Mouse (Mus musculus): Measurements from ENCODE around the gene Artn. TPM values are rescaled to one million over a fixed set of nuclear protein-coding genes. Genes with fewer than 3 reads are reported as not detected.

The Artn gene
- polyA plus RNA-seq, 1 experiment from 2014 or later = 3.8 TPM

GRCm38 (mm10) chr4:117904761-117905160, 24.8 kb downstream of the Artn start:
- H3K36me3 ChIP-seq (ENCODE audit: control insufficient read depth, insufficient read depth, low read length) = peaks cover 32% of the 10 kb centered on the region
- no peak overlapping the region for H3K9ac ChIP-seq (ENCODE audit: low read length)
- no peak overlapping the region for H3K27ac ChIP-seq (replicated peaks)
- WGBS = 85% methylated on average over 8 of the region's 8 CpGs
- H3K4me1 ChIP-seq (replicated peaks; ENCODE audit: control insufficient read depth, insufficient read depth) = no peaks in the 10 kb centered on the region
- H3K4me3 ChIP-seq (ENCODE audit: low read depth, low read length) = no peak overlapping the region
- no peaks in the 10 kb centered on the region for H3K27me3 ChIP-seq (ENCODE audit: control insufficient read depth, insufficient read depth, low read length)
- DNase-seq (ENCODE audit: low spot score) (no peak), ATAC-seq (ENCODE audit: low FRiP score, low TSS enrichment) (no peak)
- TF ChIP-seq EP300 (optimal IDR thresholded peaks at IDR 0.05) (no peak), CTCF (IDR thresholded peaks at IDR 0.05; ENCODE audit: low read depth) (no peak)
- H3K9me3 ChIP-seq (ENCODE audit: control insufficient read depth, low read length) = no peaks in the 10 kb centered on the region
- H3K4me2 ChIP-seq (replicated peaks; ENCODE audit: low read depth) = no peak overlapping the region

GRCm38 (mm10) chr4:117904094-117904493, 25.5 kb downstream of the Artn start:
- Histone ChIP-seq H3K27me3 (ENCODE audit: control insufficient read depth, insufficient read depth, low read length) (no peaks in the 10 kb centered on the region), H3K9ac (ENCODE audit: low read length) (no peak overlapping the region), H3K4me1 (replicated peaks; ENCODE audit: control insufficient read depth, insufficient read depth) (no peaks in the 10 kb centered on the region), H3K4me2 (replicated peaks; ENCODE audit: low read depth) (no peak overlapping the region), H3K4me3 (ENCODE audit: low read depth, low read length) (no peak overlapping the region), H3K36me3 (ENCODE audit: control insufficient read depth, insufficient read depth, low read length) (peaks cover 38% of the 10 kb centered on the region), H3K27ac (replicated peaks) (no peak overlapping the region), H3K9me3 (ENCODE audit: control insufficient read depth, low read length) (no peaks in the 10 kb centered on the region)
- TF ChIP-seq CTCF (IDR thresholded peaks at IDR 0.05; ENCODE audit: low read depth) = no peak
- TF ChIP-seq EP300 (optimal IDR thresholded peaks at IDR 0.05) = no peak
- ATAC-seq (ENCODE audit: low FRiP score, low TSS enrichment) (no peak), DNase-seq (ENCODE audit: low spot score) (no peak)
- WGBS = 72% methylated on average over 10 of the region's 10 CpGs

GRCm38 (mm10) chr4:117898111-117898510, 31.5 kb downstream of the Artn start:
- no peaks in the 10 kb centered on the region for H3K4me1 ChIP-seq (replicated peaks; ENCODE audit: control insufficient read depth, insufficient read depth)
- H3K27me3 ChIP-seq (ENCODE audit: control insufficient read depth, insufficient read depth, low read length) = no peaks in the 10 kb centered on the region
- no peak overlapping the region for H3K9ac ChIP-seq (ENCODE audit: low read length)
- ATAC-seq (ENCODE audit: low FRiP score, low TSS enrichment) = no peak
- no peak for DNase-seq (ENCODE audit: low spot score)
- WGBS = 71% methylated on average over 3 of the region's 3 CpGs
- no peak overlapping the region for H3K27ac ChIP-seq (replicated peaks)
- H3K4me2 ChIP-seq (replicated peaks; ENCODE audit: low read depth) = no peak overlapping the region
- peaks cover 31% of the 10 kb centered on the region for H3K36me3 ChIP-seq (ENCODE audit: control insufficient read depth, insufficient read depth, low read length)
- TF ChIP-seq CTCF (IDR thresholded peaks at IDR 0.05; ENCODE audit: low read depth) (no peak), EP300 (optimal IDR thresholded peaks at IDR 0.05) (no peak)
- no peaks in the 10 kb centered on the region for H3K9me3 ChIP-seq (ENCODE audit: control insufficient read depth, low read length)
- H3K4me3 ChIP-seq (ENCODE audit: low read depth, low read length) = no peak overlapping the region

- H3K4me3 ChIP-seq (ENCODE audit: low read depth, low read length) = no peak overlapping the region
- TF ChIP-seq EP300 (optimal IDR thresholded peaks at IDR 0.05) = no peak
- TF ChIP-seq CTCF (IDR thresholded peaks at IDR 0.05; ENCODE audit: low read depth) = no peak
- H3K27me3 ChIP-seq (ENCODE audit: control insufficient read depth, insufficient read depth, low read length) = no peaks in the 10 kb centered on the region
- DNase-seq (ENCODE audit: low spot score) (no peak), ATAC-seq (ENCODE audit: low FRiP score, low TSS enrichment) (no peak)
- no peak overlapping the region for H3K27ac ChIP-seq (replicated peaks)
- H3K4me1 ChIP-seq (replicated peaks; ENCODE audit: control insufficient read depth, insufficient read depth) = peaks cover 2% of the 10 kb centered on the region; the same call in 1 of the 2 replicates
- H3K4me2 ChIP-seq (replicated peaks; ENCODE audit: low read depth) = no peak overlapping the region
- 91% methylated on average over 6 of the region's 6 CpGs for WGBS
- H3K9ac ChIP-seq (ENCODE audit: low read length) = no peak overlapping the region; the same call in 1 of the 2 replicates
- no peaks in the 10 kb centered on the region for H3K9me3 ChIP-seq (ENCODE audit: control insufficient read depth, low read length)
- peaks cover 20% of the 10 kb centered on the region for H3K36me3 ChIP-seq (ENCODE audit: control insufficient read depth, insufficient read depth, low read length)
These were observed 33.5 kb downstream of the Artn start for GRCm38 (mm10) chr4:117896031-117896430.

GRCm38 (mm10) chr4:117895339-117895738, 34.2 kb downstream of the Artn start:
- DNase-seq (ENCODE audit: low spot score) (no peak), ATAC-seq (ENCODE audit: low FRiP score, low TSS enrichment) (no peak)
- Histone ChIP-seq H3K27ac (replicated peaks) (no peak overlapping the region), H3K4me1 (replicated peaks; ENCODE audit: control insufficient read depth, insufficient read depth) (peaks cover 2% of the 10 kb centered on the region; the same call in 1 of the 2 replicates), H3K9me3 (ENCODE audit: control insufficient read depth, low read length) (no peaks in the 10 kb centered on the region), H3K9ac (ENCODE audit: low read length) (no peak overlapping the region), H3K27me3 (ENCODE audit: control insufficient read depth, insufficient read depth, low read length) (no peaks in the 10 kb centered on the region), H3K4me2 (replicated peaks; ENCODE audit: low read depth) (no peak overlapping the region), H3K4me3 (ENCODE audit: low read depth, low read length) (no peak overlapping the region), H3K36me3 (ENCODE audit: control insufficient read depth, insufficient read depth, low read length) (peaks cover 15% of the 10 kb centered on the region)
- TF ChIP-seq CTCF (IDR thresholded peaks at IDR 0.05; ENCODE audit: low read depth) (no peak), EP300 (optimal IDR thresholded peaks at IDR 0.05) (no peak)
- WGBS = 81% methylated on average over 7 of the region's 7 CpGs

- Histone ChIP-seq H3K27me3 (ENCODE audit: control insufficient read depth, insufficient read depth, low read length) (no peaks in the 10 kb centered on the region), H3K36me3 (ENCODE audit: control insufficient read depth, insufficient read depth, low read length) (peaks cover 9% of the 10 kb centered on the region), H3K9me3 (ENCODE audit: control insufficient read depth, low read length) (no peaks in the 10 kb centered on the region), H3K4me3 (ENCODE audit: low read depth, low read length) (no peak overlapping the region), H3K4me1 (replicated peaks; ENCODE audit: control insufficient read depth, insufficient read depth) (peaks cover 2% of the 10 kb centered on the region; the same call in 1 of the 2 replicates), H3K9ac (ENCODE audit: low read length) (no peak overlapping the region), H3K4me2 (replicated peaks; ENCODE audit: low read depth) (no peak overlapping the region), H3K27ac (replicated peaks) (no peak overlapping the region)
- 80% methylated on average over 8 of the region's 8 CpGs for WGBS
- DNase-seq (ENCODE audit: low spot score) (no peak), ATAC-seq (ENCODE audit: low FRiP score, low TSS enrichment) (no peak)
- TF ChIP-seq CTCF (IDR thresholded peaks at IDR 0.05; ENCODE audit: low read depth) (no peak), EP300 (optimal IDR thresholded peaks at IDR 0.05) (no peak)
These were observed 35.0 kb downstream of the Artn start for GRCm38 (mm10) chr4:117894601-117895000.
